Mouse (Mus musculus) stomach, postnatal 0 days (tissue): ENCODE measurements at regions not wholly inside any gene's neighbourhood (a gene's known extent, or its start where the extent isn't known, plus 50 kb on each side); places are given as distances from the start of the nearest gene placed in this dataset.

Experiments
- ATAC-seq: fragments of 200-750 bp; cut with Nextera tagmentation; 2 replicates; pipeline ENCODE4 v1.8.0; 2017; ENCODE audit not compliant: low FRiP score, low TSS enrichment
- DNase-seq: peaks from one replicate; pipeline ENCODE4 v3.0.0-alpha.2; 2016; ENCODE audit warnings: low spot score
- H3K27ac ChIP-seq: fragments of 300-500 bp; sonication (generic); replicated peaks from 2 replicates; pipeline ENCODE4 v1.5.1; 2014; ENCODE audit warnings: mild to moderate bottlenecking, control low read depth
- H3K27me3 ChIP-seq: fragments of 300-500 bp; sonication (generic); 2 replicates; pipeline ENCODE4 v1.6.1; 2014; ENCODE audit warnings: low read length; ENCODE audit not compliant: control insufficient read depth, insufficient read depth
- H3K36me3 ChIP-seq: fragments of 300-500 bp; sonication (generic); 2 replicates; pipeline ENCODE4 v1.6.1; 2014; ENCODE audit warnings: low read length, mixed read lengths; ENCODE audit not compliant: control insufficient read depth, insufficient read depth
- H3K4me1 ChIP-seq: fragments of 300-500 bp; sonication (generic); replicated peaks from 2 replicates; pipeline ENCODE4 v1.6.1; 2014; ENCODE audit warnings: antibody characterized with exemption; ENCODE audit not compliant: control insufficient read depth, insufficient read depth
- H3K4me2 ChIP-seq: fragments of 300-500 bp; sonication (generic); replicated peaks from 2 replicates; pipeline ENCODE4 v1.6.1; 2014; ENCODE audit warnings: low read depth, mild to moderate bottlenecking, control low read depth, moderate library complexity
- H3K4me3 ChIP-seq: fragments of 300-500 bp; sonication (generic); 2 replicates; pipeline ENCODE4 v1.5.1; 2014; ENCODE audit warnings: low read depth, low read length, control low read depth
- H3K9ac ChIP-seq: fragments of 300-500 bp; sonication (generic); 2 replicates; pipeline ENCODE4 v1.6.1; 2014; ENCODE audit warnings: mild to moderate bottlenecking, low read length, control low read depth, mixed read lengths
- H3K9me3 ChIP-seq: fragments of 300-500 bp; sonication (generic); 2 replicates; pipeline ENCODE4 v1.6.1; 2016; ENCODE audit warnings: low read length; ENCODE audit not compliant: control insufficient read depth
- CTCF ChIP-seq: IDR thresholded peaks from 2 replicates; pipeline ENCODE4 v1.5.1; 2016; ENCODE audit warnings: antibody characterized with exemption, low read depth, mild to moderate bottlenecking, moderate library complexity
- EP300 ChIP-seq: optimal IDR thresholded peaks from 2 replicates; pipeline ENCODE3; 2016; ENCODE audit warnings: antibody characterized with exemption
- WGBS: fragments of 180-500 bp; shearing (Covaris S2); extraction: QIAGEN DNeasy Blood & Tissue Kit; methylation state at CpG from one replicate; pipeline ENCODE4 v1.1.7; 2014; 5-methylcytosine and 5-hydroxymethylcytosine counted together

- H3K4me2 ChIP-seq: no peak overlapping the region
- H3K9ac ChIP-seq: no peak overlapping the region
- no peak overlapping the region for H3K4me3 ChIP-seq
- DNase-seq (no peak), ATAC-seq (no peak)
- H3K4me1 ChIP-seq: no peaks in the 10 kb centered on the region
- TF ChIP-seq CTCF (no peak), EP300 (no peak)
- no peaks in the 10 kb centered on the region for H3K9me3 ChIP-seq
- no peaks in the 10 kb centered on the region for H3K36me3 ChIP-seq
- no peaks in the 10 kb centered on the region for H3K27me3 ChIP-seq
- WGBS: 73% methylated on average over 2 of the region's 2 CpGs
- H3K27ac ChIP-seq: no peak overlapping the region
These were observed 220.8 kb downstream of the Ahr start for GRCm38 (mm10) chr12:35314035-35314434.

GRCm38 (mm10) chr12:35313191-35313925 is 221.5 kb downstream of the Ahr start:
- 44% methylated on average over 11 of the region's 11 CpGs for whole genome bisulfite sequencing
- TF ChIP-seq EP300 (no peak), CTCF (no peak)

GRCm38 (mm10) chr12:35308537-35308936 is 226.3 kb downstream of the Ahr start:
- Histone ChIP-seq H3K9ac (no peak overlapping the region), H3K36me3 (no peaks in the 10 kb centered on the region), H3K27me3 (no peaks in the 10 kb centered on the region), H3K4me3 (no peak overlapping the region), H3K4me1 (no peaks in the 10 kb centered on the region), H3K27ac (no peak overlapping the region), H3K9me3 (no peaks in the 10 kb centered on the region), H3K4me2 (no peak overlapping the region)
- DNase-seq (no peak), ATAC-seq (no peak)
- no peak for TF ChIP-seq EP300
- TF ChIP-seq CTCF: peak; percentile 69

More at GRCm38 (mm10) chr12:35313191-35313925, 221.5 kb downstream of the Ahr start:
- Histone ChIP-seq H3K27ac (no peak overlapping the region), H3K4me3 (no peak overlapping the region), H3K4me1 (no peaks in the 10 kb centered on the region), H3K36me3 (no peaks in the 10 kb centered on the region), H3K27me3 (no peaks in the 10 kb centered on the region), H3K4me2 (no peak overlapping the region), H3K9me3 (no peaks in the 10 kb centered on the region), H3K9ac (no peak overlapping the region)
- peak; percentile 23 for DNase-seq
- ATAC-seq: no peak

GRCm38 (mm10) chr12:35303764-35304717 is 230.8 kb downstream of the Ahr start:
- H3K27me3 ChIP-seq: no peaks in the 10 kb centered on the region
- ATAC-seq: no peak
- no peak overlapping the region for H3K4me3 ChIP-seq
- DNase-seq: no peak
- TF ChIP-seq EP300 (no peak), CTCF (no peak)
- 76% methylated on average over 3 of the region's 3 CpGs for WGBS
- H3K27ac ChIP-seq: no peak overlapping the region
- no peaks in the 10 kb centered on the region for H3K36me3 ChIP-seq
- no peak overlapping the region for H3K9ac ChIP-seq
- H3K9me3 ChIP-seq: no peaks in the 10 kb centered on the region
- no peak overlapping the region for H3K4me2 ChIP-seq
- no peaks in the 10 kb centered on the region for H3K4me1 ChIP-seq

- no peak for ATAC-seq
- no peaks in the 10 kb centered on the region for H3K4me1 ChIP-seq
- no peaks in the 10 kb centered on the region for H3K9me3 ChIP-seq
- H3K27me3 ChIP-seq: no peaks in the 10 kb centered on the region
- 82% methylated on average over 2 of the region's 2 CpGs for WGBS
- no peak overlapping the region for H3K27ac ChIP-seq
- no peak for DNase-seq
- H3K36me3 ChIP-seq: no peaks in the 10 kb centered on the region
- TF ChIP-seq CTCF (no peak), EP300 (no peak)
- H3K9ac ChIP-seq: no peak overlapping the region
- H3K4me2 ChIP-seq: no peak overlapping the region
- no peak overlapping the region for H3K4me3 ChIP-seq
These were observed 231.7 kb downstream of the Ahr start for GRCm38 (mm10) chr12:35303188-35303587.

GRCm38 (mm10) chr12:35294668-35295067 is 240.2 kb downstream of the Ahr start:
- ATAC-seq: no peak
- H3K36me3 ChIP-seq: no peaks in the 10 kb centered on the region
- TF ChIP-seq CTCF: no peak
- no peak for TF ChIP-seq EP300
- H3K9me3 ChIP-seq: no peaks in the 10 kb centered on the region
- no peaks in the 10 kb centered on the region for H3K4me1 ChIP-seq
- no peak overlapping the region for H3K27ac ChIP-seq
- 74% methylated on average over 1 of the region's 1 CpGs for WGBS
- DNase-seq: no peak
- no peak overlapping the region for H3K4me2 ChIP-seq
- H3K27me3 ChIP-seq: no peaks in the 10 kb centered on the region
- H3K4me3 ChIP-seq: no peak overlapping the region
- no peak overlapping the region for H3K9ac ChIP-seq
